Mouse (Mus musculus): ENCODE data around the gene Gng13.

- TF ChIP-seq EP300 (IDR thresholded peaks at IDR 0.05; ENCODE audit: low read depth) (no peak), CTCF (IDR thresholded peaks at IDR 0.05; ENCODE audit: low read depth) (no peak)
These were observed 39.6 kb downstream of the Gng13 start for GRCm38 (mm10) chr17:25756378-25757242.

Data from liver, embryonic 14.5 days (tissue).